Mouse (Mus musculus) neural tube, embryonic 13.5 days (tissue): ENCODE measurements around the gene D11Wsu47e. TPM values are rescaled to one million over a fixed set of nuclear protein-coding genes. Genes with fewer than 3 reads are reported as not detected.

Experiments
- ATAC-seq: fragments of 200-750 bp; cut with Nextera tagmentation; 2 replicates; pipeline ENCODE4 v1.8.0; 2017; ENCODE audit warnings: low read depth, mild to moderate bottlenecking, moderate TSS enrichment, moderate library complexity
- H3K27ac ChIP-seq: fragments of 300-500 bp; sonication (generic); replicated peaks from 2 replicates; pipeline ENCODE4 v1.5.1; 2015; ENCODE audit warnings: moderate library complexity, mild to moderate bottlenecking, inconsistent platforms
- H3K27me3 ChIP-seq: fragments of 300-500 bp; sonication (generic); 2 replicates; pipeline ENCODE4 v1.6.1; 2015; ENCODE audit warnings: mild to moderate bottlenecking, inconsistent platforms
- H3K36me3 ChIP-seq: fragments of 300-500 bp; sonication (generic); 2 replicates; pipeline ENCODE4 v1.6.1; 2015; ENCODE audit warnings: mild to moderate bottlenecking, inconsistent platforms
- H3K4me1 ChIP-seq: fragments of 300-500 bp; sonication (generic); replicated peaks from 2 replicates; pipeline ENCODE4 v1.6.1; 2015; ENCODE audit warnings: inconsistent platforms
- H3K4me2 ChIP-seq: fragments of 300-500 bp; sonication (generic); 2 replicates; pipeline ENCODE4 v1.6.1; 2015; ENCODE audit warnings: inconsistent platforms, mild to moderate bottlenecking, moderate library complexity
- H3K4me3 ChIP-seq: fragments of 300-500 bp; sonication (generic); 2 replicates; pipeline ENCODE4 v1.5.1; 2015; ENCODE audit warnings: mild to moderate bottlenecking, inconsistent platforms
- H3K9ac ChIP-seq: fragments of 300-500 bp; sonication (generic); 2 replicates; pipeline ENCODE4 v1.6.1; 2015; ENCODE audit warnings: moderate library complexity, mild to moderate bottlenecking, inconsistent platforms
- H3K9me3 ChIP-seq: fragments of 300-500 bp; sonication (generic); 2 replicates; pipeline ENCODE4 v1.6.1; 2016; ENCODE audit warnings: inconsistent platforms
- WGBS: fragments of 180-500 bp; shearing (Covaris S2); methylation state at CpG from one replicate; pipeline ENCODE4 v1.1.7; 2015; 5-methylcytosine and 5-hydroxymethylcytosine counted together
- polyA plus RNA-seq: library from polyadenylated mRNA; unstranded; fragments of >200 nt; fragmentation: Nextera tagmentation; extraction: Ambion mirVana; gene quantifications from 2 replicates; pipeline ENCODE4 v1.2.1, GENCODE M21; 2015

Gene D11Wsu47e
- polyA plus RNA-seq: 18.1 and 23.1 TPM in 2 replicates

GRCm38 (mm10) chr11:113683957-113684706, at the start of gene D11Wsu47e, which contains the start of gene Fam104a:
D11Wsu47e (plus strand) TSS chr11:113684412.
Fam104a (minus strand) TSS chr11:113684155.
- WGBS: under 1% methylated on average over 73 of the region's 73 CpGs
- ATAC-seq: peak; percentile 95
- peak within 1 kb of the TSS; percentile 85 for H3K9ac ChIP-seq
- H3K27me3 ChIP-seq: no peaks in the 10 kb centered on the region
- peak within 1 kb of the TSS; percentile 88 for H3K4me3 ChIP-seq
- no peaks in the 10 kb centered on the region for H3K9me3 ChIP-seq
- H3K27ac ChIP-seq: peak within 1 kb of the TSS; percentile 96
- H3K36me3 ChIP-seq: peaks cover 16% of the 10 kb centered on the region
- H3K4me1 ChIP-seq: peaks cover 55% of the 10 kb centered on the region
- peak within 1 kb of the TSS; percentile 89 for H3K4me2 ChIP-seq

GRCm38 (mm10) chr11:113634699-113635121, 49.5 kb upstream of the D11Wsu47e start:
- 59% methylated on average over 10 of the region's 10 CpGs for WGBS
- H3K4me3 ChIP-seq: no peak overlapping the region
- H3K27ac ChIP-seq: no peak overlapping the region
- H3K9ac ChIP-seq: no peak overlapping the region
- no peak; the same call in 1 of the 2 replicates for ATAC-seq
- H3K4me1 ChIP-seq: no peaks in the 10 kb centered on the region; the same call in 1 of the 2 replicates
- no peaks in the 10 kb centered on the region for H3K36me3 ChIP-seq
- no peaks in the 10 kb centered on the region for H3K27me3 ChIP-seq
- no peaks in the 10 kb centered on the region for H3K9me3 ChIP-seq
- H3K4me2 ChIP-seq: no peak overlapping the region

- no peak for ATAC-seq
- Histone ChIP-seq H3K27me3 (no peaks in the 10 kb centered on the region), H3K36me3 (no peaks in the 10 kb centered on the region), H3K4me3 (no peak overlapping the region), H3K9ac (no peak overlapping the region), H3K4me1 (no peaks in the 10 kb centered on the region; the same call in 1 of the 2 replicates), H3K4me2 (no peak overlapping the region), H3K27ac (no peak overlapping the region), H3K9me3 (no peaks in the 10 kb centered on the region)
- WGBS: 89% methylated on average over 12 of the region's 12 CpGs
Measured at GRCm38 (mm10) chr11:113638680-113639079, 45.5 kb upstream of the D11Wsu47e start.

GRCm38 (mm10) chr11:113645181-113645580, 39.0 kb upstream of the D11Wsu47e start:
- WGBS: 84% methylated on average over 3 of the region's 3 CpGs
- Histone ChIP-seq H3K4me3 (no peak overlapping the region), H3K27me3 (no peaks in the 10 kb centered on the region), H3K4me1 (peaks cover 11% of the 10 kb centered on the region), H3K9ac (no peak overlapping the region), H3K9me3 (no peaks in the 10 kb centered on the region), H3K36me3 (no peaks in the 10 kb centered on the region), H3K27ac (no peak overlapping the region), H3K4me2 (no peak overlapping the region)
- no peak for ATAC-seq

- no peak for ATAC-seq
- H3K27ac ChIP-seq: no peak overlapping the region
- peak overlapping the region; percentile 10; the same call in 1 of the 2 replicates for H3K4me2 ChIP-seq
- H3K4me1 ChIP-seq: peaks cover 23% of the 10 kb centered on the region
- no peaks in the 10 kb centered on the region for H3K27me3 ChIP-seq
- no peak overlapping the region for H3K9ac ChIP-seq
- no peak overlapping the region; the same call in 1 of the 2 replicates for H3K4me3 ChIP-seq
- 4% methylated on average over 15 of the region's 15 CpGs for WGBS
- no peaks in the 10 kb centered on the region for H3K9me3 ChIP-seq
- H3K36me3 ChIP-seq: peaks cover 15% of the 10 kb centered on the region
Measured at GRCm38 (mm10) chr11:113648152-113648551, 36.1 kb upstream of the D11Wsu47e start.

GRCm38 (mm10) chr11:113648690-113649352, 35.4 kb upstream of the D11Wsu47e start, which contains the start of gene Cog1:
Cog1 (plus strand) TSS chr11:113649169.
- H3K36me3 ChIP-seq: peaks cover 22% of the 10 kb centered on the region
- peak within 1 kb of the TSS; percentile 93 for H3K4me3 ChIP-seq
- H3K4me2 ChIP-seq: peak within 1 kb of the TSS; percentile 67
- H3K9me3 ChIP-seq: no peaks in the 10 kb centered on the region
- no peak for ATAC-seq
- peak within 1 kb of the TSS; percentile 94 for H3K9ac ChIP-seq
- WGBS: 43% methylated on average over 26 of the region's 26 CpGs
- peaks cover 23% of the 10 kb centered on the region for H3K4me1 ChIP-seq
- peak within 1 kb of the TSS; percentile 93 for H3K27ac ChIP-seq
- H3K27me3 ChIP-seq: no peaks in the 10 kb centered on the region

DNA sequence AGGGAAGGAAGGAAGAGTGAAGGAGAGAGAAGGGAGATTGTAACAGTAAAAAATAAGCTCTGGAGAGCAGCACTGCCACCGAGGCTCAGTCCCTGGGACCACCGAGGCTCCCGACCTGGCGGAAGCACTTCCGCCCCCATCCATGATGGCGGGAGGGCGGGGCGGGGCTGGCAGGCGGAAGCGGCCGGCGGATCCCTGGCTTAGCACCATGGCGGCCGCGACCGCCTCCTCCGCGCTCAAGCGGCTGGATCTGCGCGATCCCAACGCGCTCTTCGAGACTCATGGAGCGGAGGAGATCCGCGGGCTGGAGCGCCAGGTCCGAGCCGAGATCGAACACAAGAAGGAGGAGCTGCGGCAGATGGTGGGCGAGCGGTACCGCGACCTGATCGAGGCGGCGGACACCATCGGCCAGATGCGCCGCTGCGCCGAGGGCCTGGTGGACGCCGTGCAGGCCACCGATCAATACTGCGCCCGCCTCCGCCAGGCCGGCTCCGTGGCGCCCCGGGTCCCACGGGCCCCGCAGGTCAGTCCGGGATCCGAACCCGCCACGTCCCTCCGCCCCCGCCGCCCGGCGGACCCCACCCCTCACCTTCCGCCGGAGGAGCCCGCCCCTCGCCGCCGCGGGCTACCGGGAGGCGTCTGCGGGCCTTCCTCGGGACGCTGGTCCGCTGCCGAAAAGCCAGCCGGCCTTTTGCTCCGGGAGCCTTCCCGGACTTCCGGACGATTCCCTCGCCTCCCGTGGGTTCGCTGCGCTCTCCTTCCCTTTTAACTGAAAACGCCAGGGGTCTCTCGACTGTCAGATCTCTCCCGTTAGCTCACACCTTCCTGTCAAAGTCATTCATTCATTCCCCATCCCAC, 34.6 kb upstream of the D11Wsu47e start, which contains the start of gene Slc39a11:
Gene Slc39a11 (minus strand): TSS at position 727 of the 858 bp plus-strand sequence.
- whole genome bisulfite sequencing: 0% methylated on average over 85 of the region's 91 CpGs
- Histone ChIP-seq H3K4me3 (peak within 1 kb of the TSS; percentile 93), H3K4me1 (peaks cover 23% of the 10 kb centered on the region), H3K27ac (peak within 1 kb of the TSS; percentile 93), H3K9me3 (no peaks in the 10 kb centered on the region), H3K36me3 (peaks cover 30% of the 10 kb centered on the region), H3K4me2 (peak within 1 kb of the TSS; percentile 67), H3K9ac (peak within 1 kb of the TSS; percentile 94), H3K27me3 (no peaks in the 10 kb centered on the region)
- ATAC-seq: peak; percentile 87

GRCm38 (mm10) chr11:113651206-113651906, 32.9 kb upstream of the D11Wsu47e start:
- H3K4me1 ChIP-seq: peaks cover 26% of the 10 kb centered on the region
- no peaks in the 10 kb centered on the region for H3K9me3 ChIP-seq
- WGBS: 63% methylated on average over 22 of the region's 22 CpGs
- peak overlapping the region; percentile 65 for H3K27ac ChIP-seq
- H3K9ac ChIP-seq: no peak overlapping the region
- H3K27me3 ChIP-seq: no peaks in the 10 kb centered on the region
- peaks cover 47% of the 10 kb centered on the region for H3K36me3 ChIP-seq
- H3K4me2 ChIP-seq: peak overlapping the region; percentile 67
- H3K4me3 ChIP-seq: no peak overlapping the region
- ATAC-seq: no peak

GRCm38 (mm10) chr11:113651907-113652273, 32.3 kb upstream of the D11Wsu47e start:
- 0 out of 2 replicates have a peak, but pooled peaks have one; percentile 3 for ATAC-seq

DNA sequence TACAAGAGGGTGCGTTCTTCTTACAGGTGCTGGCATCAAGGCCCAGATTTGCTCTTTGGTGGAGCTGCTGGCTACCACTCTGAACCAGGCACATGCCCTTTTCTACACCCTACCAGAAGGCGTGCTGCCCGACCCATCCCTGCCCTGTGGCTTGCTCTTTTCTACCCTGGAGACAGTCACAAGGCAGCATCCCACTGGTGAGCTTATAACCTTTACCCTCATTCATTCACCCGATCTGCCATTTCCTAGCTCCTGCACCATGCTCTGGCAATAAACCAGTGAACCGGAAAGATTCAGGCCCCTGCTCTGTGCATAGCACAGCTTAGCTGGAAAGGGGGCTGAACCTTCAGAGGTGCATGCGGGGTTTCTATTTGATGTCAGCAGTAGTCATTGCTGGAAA, 31.7 kb upstream of the D11Wsu47e start:
- ATAC-seq: no peak
- WGBS: 78% methylated on average over 6 of the region's 6 CpGs
- Histone ChIP-seq H3K9me3 (no peaks in the 10 kb centered on the region), H3K9ac (no peak overlapping the region), H3K4me2 (no peak overlapping the region), H3K4me1 (peaks cover 37% of the 10 kb centered on the region), H3K27me3 (no peaks in the 10 kb centered on the region), H3K4me3 (no peak overlapping the region), H3K27ac (no peak overlapping the region), H3K36me3 (peaks cover 59% of the 10 kb centered on the region)

More at GRCm38 (mm10) chr11:113651907-113652273, 32.3 kb upstream of the D11Wsu47e start:
- Histone ChIP-seq H3K27me3 (no peaks in the 10 kb centered on the region), H3K9ac (no peak overlapping the region), H3K27ac (peak overlapping the region; percentile 65), H3K9me3 (no peaks in the 10 kb centered on the region), H3K36me3 (peaks cover 53% of the 10 kb centered on the region), H3K4me3 (no peak overlapping the region), H3K4me2 (0 out of 2 replicates have a peak overlapping the region, but pooled peaks have one; percentile 3), H3K4me1 (peaks cover 31% of the 10 kb centered on the region)
- WGBS: 55% methylated on average over 8 of the region's 8 CpGs

- peaks cover 32% of the 10 kb centered on the region for H3K4me1 ChIP-seq
- H3K9me3 ChIP-seq: no peaks in the 10 kb centered on the region
- WGBS: 94% methylated on average over 15 of the region's 15 CpGs
- H3K4me3 ChIP-seq: no peak overlapping the region
- no peak for ATAC-seq
- peaks cover 75% of the 10 kb centered on the region for H3K36me3 ChIP-seq
- no peak overlapping the region for H3K4me2 ChIP-seq
- no peak overlapping the region for H3K9ac ChIP-seq
- H3K27me3 ChIP-seq: no peaks in the 10 kb centered on the region
- H3K27ac ChIP-seq: no peak overlapping the region
Measured at GRCm38 (mm10) chr11:113654105-113654504, 30.1 kb upstream of the D11Wsu47e start.
